Mouse (Mus musculus) ovary, adult 18-20 months (tissue): ENCODE measurements around the gene Pom121l2.

Source experiments
- DNase-seq: peaks from one replicate; pipeline ENCODE4 v3.0.0; 2022; ENCODE audit warnings: low spot score, mixed read lengths

Pom121l2 gene

GRCm38 (mm10) chr13:21980981-21981802 is at the start of gene Pom121l2:
Gene Pom121l2 (plus strand): TSS chr13:21981194.
- no peak for DNase-seq

GRCm38 (mm10) chr13:21931740-21932139 is 49.3 kb upstream of the Pom121l2 start:
- DNase-seq, result no peak

DNA sequence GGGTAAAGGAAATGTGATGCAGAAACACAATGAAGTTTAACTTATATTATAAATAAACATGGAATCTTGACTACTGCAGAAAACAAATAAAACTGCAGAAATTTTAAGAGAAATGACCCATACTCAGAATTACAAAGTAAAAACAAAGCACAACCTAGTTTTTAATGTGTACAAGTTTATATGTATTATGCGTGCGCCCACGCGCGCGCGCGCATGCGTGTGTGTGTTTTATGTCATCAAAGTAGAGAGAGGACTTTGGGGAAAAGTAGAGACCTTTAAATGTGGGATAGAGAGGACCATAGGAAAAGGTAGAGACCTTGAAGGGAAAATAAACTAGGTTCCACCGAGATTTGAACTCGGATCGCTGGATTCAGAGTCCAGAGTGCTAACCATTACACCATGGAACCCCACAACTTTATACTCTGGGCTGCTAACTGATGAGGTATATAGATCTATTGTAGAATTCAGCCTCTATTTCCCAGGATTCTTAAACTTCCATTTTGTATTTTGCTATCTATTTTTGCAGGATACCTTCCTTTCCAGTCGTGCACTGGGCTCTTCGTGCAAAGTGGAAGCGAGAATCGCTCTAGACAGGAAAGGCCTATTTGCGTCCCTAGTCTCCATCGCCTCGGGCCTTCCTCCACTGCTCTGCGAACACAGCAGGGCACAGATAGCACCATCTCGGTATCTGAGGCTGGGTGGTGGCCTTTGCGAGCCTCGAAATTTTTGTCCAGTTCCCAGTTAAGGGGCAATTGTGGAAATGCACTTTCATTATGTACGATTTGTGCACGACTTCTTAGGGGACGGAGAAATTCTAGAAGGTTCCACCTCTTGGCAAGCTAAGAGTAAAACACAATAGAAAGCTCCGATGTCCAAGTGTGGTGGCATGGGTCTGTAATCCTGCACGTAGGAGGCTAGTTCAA is 47.1 kb upstream of the Pom121l2 start:
- no peak for DNase-seq

DNA sequence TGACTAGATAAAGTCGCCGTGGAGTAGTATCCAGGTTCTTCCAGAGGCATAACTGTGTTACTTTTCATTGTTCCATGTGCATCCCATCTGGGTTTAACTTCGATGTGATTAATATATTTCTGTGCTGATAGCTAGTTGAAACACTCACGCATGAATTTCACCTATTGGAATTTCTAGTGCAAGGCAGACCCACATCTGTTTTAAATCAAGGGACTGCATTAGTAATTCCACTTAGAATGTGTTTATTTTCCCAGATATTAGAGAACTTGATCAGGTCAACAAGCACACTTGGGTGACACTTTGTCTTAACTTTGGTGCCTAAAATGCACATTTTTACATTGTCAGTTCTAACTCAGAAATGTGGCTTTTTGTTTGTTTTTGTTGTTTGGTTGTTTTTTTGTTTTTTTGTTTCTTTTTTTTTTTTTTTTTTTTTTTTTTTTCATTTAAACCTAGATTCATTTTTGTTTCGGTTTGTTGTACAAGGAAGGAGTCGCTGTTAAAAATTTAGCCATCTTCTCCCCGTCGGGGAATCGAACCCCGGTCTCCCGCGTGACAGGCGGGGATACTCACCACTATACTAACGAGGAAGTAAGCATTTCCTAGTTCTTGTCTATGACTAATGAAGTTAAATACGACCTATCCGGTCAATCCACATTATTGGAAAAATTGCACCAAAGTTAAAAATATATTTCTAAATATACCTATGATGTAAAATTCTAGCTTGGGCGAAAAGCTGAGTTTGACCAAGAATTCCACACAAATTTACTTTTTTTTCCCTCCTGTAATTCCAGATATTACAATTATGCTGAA is 45.8 kb upstream of the Pom121l2 start:
- DNase-seq, result no peak

GRCm38 (mm10) chr13:21935833-21936232 is 45.2 kb upstream of the Pom121l2 start:
- no peak for DNase-seq

DNA sequence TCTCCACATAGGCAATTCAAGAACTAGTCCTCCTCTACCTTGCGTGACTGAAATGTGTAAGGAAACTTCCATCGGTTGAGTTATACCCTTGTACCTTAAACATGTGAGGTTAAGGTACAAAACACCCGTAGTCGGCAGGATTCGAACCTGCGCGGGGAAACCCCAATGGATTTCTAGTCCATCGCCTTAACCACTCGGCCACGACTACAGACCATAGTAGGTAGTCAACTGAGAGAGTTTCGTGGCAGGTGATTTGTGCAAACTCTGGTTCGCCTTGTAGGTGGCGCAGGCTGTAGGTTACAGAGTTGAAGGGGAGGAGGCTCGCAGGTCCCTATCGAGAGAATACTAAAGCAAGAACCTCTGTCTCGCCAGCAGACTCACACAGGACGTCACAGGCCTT is 44.0 kb upstream of the Pom121l2 start:
- DNase-seq, result no peak

GRCm38 (mm10) chr13:21940213-21940612 is 40.8 kb upstream of the Pom121l2 start:
- DNase-seq, result peak; percentile 83

DNA sequence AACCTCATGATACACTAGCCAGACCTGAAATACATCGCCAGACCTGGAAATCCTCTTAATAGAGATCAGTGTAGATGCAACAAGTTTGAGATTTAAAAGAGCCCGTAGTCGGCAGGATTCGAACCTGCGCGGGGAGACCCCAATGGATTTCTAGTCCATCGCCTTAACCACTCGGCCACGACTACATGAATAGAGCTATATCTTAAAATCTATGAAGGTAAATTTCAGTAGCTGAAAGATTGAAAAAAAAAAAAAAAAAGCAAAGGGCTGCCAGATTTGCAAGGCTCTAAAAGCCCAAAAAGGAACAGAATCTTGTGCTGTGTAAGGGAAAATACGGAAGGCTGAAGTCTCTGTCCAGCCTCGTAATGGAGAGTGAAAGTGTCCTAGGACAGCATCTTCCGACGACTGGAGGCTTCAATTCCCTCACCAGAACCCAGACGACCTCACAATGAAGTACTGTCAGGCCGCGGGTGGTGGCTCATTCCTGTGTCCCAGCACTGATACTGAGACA is 40.1 kb upstream of the Pom121l2 start:
- peak; percentile 62 for DNase-seq

- no peak for DNase-seq
Observed at GRCm38 (mm10) chr13:21943644-21944043, 37.4 kb upstream of the Pom121l2 start.

DNA sequence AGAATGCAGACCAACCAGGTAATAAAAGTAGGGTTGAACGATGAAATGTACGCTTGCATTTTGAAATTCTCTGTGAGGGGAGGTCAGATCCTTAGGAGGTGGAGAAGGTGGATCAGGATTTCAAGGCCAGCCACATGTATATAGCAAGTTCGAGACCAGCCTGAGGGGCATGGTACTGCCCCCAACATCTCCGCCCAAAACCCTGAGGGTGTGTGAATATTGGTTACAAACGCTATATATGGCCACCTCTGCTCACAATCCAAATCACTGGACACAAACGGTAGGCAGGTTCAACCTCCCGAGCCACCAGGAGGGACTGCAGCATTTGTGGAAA is 36.4 kb upstream of the Pom121l2 start:
- no peak for DNase-seq

DNA sequence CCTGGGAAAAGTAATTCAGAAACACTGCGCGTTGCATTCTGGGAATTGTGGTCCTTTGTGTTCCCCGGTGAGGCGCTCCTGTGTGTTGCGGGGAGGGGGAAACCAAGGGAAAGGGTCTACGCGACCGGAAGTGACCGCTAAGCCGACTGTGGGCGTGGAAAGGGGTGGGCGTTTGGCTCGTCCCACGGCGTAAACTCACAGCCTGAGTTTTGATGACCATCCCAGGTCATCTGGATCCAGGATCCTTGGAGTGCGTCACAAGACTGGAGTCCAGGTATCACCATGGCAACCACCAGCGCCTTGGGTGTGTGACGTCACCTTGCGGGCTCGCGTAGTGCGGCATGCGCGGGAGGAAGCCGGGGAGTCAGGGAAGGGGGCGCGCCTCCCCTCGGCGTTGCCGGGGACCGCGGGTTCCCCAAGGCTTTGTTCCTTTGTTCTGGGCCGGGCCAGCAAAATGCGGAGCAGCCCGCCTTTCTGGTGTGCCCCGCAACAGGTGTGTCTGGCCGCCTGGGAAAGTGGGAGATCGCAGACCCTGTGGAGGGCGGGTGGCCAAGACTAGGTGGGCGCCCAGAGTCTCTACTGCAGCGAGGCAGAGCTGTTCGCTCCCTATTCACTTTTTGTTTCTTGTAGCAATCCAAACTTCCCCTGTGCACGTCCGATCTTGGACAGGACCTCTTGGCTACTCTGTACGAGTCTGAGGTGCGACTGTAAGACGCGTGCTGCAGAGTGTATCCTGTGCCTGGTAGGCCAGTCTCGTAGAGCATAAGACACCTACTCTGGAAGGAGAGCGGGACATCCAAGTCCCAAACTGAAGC is 35.9 kb upstream of the Pom121l2 start, which contains the start of gene Zfp184:
Gene Zfp184, plus strand, starts transcription at position 169 of the 815 bp plus-strand sequence.
- DNase-seq, result peak; percentile 88

GRCm38 (mm10) chr13:21969269-21969668 is 11.7 kb upstream of the Pom121l2 start:
- no peak for DNase-seq

- DNase-seq, result no peak
Observed at GRCm38 (mm10) chr13:21969816-21970215, 11.2 kb upstream of the Pom121l2 start.

DNA sequence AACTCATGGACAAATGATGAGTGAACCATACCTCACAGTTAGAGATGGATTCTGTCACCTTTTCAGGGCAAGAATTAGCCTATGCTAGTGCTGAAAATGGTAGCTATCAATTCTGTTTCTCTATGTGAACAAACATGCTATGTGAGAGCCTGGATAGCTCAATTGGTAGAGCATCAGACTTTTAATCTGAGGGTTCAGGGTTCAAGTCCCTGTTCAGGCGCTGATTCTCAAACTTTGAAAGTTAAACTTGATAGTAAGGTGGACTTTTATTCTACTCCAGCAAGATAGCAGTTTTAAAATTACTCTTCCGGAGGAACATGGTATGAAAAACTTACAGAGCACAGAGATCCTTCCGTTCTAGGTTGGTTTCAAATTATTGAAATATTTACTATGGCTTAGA is 9.4 kb upstream of the Pom121l2 start:
- DNase-seq, result no peak

DNA sequence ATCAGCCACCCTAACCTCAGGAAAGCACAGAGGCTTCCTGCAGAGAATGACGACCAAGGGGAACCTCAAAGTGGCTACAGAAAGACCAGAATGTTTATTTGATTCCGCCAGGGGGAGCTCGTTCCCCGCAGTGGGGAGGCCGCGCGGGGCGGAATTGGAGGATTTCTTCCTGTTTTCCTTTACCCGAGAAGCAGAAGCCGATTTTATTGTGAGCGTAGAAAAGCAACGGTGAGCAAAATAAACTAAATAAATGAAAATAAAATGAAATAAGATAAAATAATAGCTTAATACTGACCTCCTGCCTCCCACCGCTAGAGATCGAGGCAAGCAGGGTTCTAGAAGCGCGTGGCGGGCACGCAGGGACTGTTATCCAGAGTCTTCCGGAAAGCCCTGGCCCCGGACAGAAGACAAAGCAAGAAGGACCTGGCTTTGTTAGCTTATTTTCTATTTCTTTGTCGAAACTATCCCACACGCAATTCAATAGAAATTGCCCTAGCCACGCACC is 6.7 kb upstream of the Pom121l2 start:
- DNase-seq, result peak; percentile 76

DNA sequence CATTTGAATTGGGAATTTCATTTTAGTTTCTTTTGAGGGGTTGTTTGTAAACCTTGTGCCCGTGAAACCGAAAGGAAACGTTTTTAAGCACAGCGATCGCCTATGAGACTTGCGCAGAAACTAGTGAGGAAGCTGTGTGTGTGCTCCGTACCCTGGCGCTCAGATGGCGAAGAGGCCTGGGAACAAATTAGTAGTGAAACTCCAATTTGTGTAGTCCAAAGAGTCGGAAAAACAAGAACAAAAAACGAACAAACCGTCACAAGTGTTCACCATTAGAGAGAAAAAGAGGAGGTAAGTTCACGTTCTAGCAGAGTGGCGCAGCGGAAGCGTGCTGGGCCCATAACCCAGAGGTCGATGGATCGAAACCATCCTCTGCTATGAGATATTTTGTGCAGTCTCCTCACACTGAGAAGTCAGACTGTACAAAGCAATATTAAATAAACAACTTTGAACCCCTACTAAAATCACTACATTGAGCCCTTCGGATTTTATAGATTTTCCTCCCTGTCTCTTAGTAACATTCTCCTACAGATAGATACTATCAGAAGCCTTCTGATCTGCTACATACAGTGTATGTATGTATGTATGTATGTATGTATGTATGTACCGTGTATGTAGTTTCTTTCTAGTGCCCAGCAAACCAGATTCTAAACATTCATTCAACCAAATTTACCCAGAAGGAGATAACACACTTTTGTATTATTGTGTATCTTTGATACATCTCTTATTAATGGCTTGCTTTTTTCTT is 6.1 kb upstream of the Pom121l2 start:
- peak; percentile 15 for DNase-seq

- DNase-seq, result no peak
Observed at GRCm38 (mm10) chr13:21981803-21982193, 804 bp downstream of the Pom121l2 start.

DNA sequence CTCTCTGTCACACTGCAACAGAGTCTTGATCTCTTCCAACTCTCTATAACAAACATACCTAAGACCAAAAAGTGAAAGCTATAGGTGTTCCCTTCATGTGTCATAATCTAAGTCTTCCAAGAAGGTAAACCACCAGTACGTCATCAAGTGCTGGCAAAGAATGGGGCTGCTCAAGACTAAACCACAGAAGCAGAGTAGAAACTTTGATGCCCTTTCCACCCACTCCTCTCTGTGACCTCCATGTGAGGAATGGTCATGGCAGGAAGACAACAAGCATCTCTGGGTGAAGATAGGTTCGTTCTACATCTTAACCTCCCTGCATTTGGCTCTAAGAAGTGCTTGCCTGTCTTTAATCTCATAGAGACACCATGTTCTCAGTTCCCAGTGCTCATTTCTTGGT is 3.5 kb downstream of the Pom121l2 start:
- DNase-seq, result no peak

DNA sequence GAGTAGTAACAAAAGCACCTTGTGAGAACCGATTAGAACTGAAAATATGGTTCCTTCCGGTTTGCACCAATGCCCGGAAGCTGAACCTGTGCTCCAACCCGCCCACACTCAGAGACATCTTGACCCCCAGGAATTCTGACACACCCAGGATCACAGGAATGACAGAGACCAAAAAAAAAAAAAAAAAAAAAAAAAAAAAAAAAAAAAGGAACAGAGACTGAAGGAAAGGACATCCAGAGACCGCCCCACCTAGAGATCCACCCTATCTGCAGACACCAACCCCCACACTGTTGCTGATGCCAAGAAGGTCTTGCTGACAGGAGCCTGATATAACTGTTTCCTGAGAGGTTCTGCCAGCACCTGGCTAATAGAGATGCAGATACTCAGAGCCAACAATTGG is 11.6 kb downstream of the Pom121l2 start:
- no peak for DNase-seq
